Mouse (Mus musculus): ENCODE results near the gene Ubl3. TPM values are rescaled to one million over a fixed set of nuclear protein-coding genes. Genes with fewer than 3 reads are reported as not detected.

Ubl3 gene
- total RNA-seq, 2 experiments from 2014 or later = 140 to 141 TPM

- no peak for TF ChIP-seq CTCF (IDR thresholded peaks at IDR 0.05)
- no peak overlapping the region for H3K4me3 ChIP-seq
- DNase-seq = no peak
- peak overlapping the region; percentile 28 for H3K27ac ChIP-seq
- intact Hi-C loops (cut with DNase I) = no loop called here
Observed at GRCm38 (mm10) chr5:148510265-148510664, 42.3 kb downstream of the Ubl3 start.

DNA sequence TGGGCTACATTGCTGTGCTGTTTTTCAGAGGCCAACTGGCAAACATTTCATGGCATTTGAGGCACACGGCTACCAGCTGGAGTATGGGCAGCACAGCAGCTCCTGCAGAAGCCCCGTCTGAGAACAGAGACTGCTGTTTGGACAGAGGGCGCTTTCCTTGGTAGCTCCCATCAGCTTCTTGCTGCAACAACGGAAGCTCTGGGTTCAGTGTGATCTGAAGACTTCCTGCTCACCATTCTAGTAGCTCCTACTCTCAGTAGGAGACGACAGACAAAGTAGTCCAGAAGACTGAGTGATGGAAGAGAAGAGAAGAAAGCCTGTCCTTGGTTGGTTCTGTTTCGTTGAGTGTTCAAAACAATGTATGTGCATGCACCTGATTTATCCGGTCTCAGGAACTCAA is 42.9 kb downstream of the Ubl3 start:
- Histone ChIP-seq H3K27ac (peak overlapping the region; percentile 28), H3K4me3 (no peak overlapping the region; the same call in 1 of the 2 replicates)
- DNase-seq = no peak
- intact Hi-C loops (cut with DNase I) = no loop called here
- TF ChIP-seq CTCF (IDR thresholded peaks at IDR 0.05) = no peak

DNA sequence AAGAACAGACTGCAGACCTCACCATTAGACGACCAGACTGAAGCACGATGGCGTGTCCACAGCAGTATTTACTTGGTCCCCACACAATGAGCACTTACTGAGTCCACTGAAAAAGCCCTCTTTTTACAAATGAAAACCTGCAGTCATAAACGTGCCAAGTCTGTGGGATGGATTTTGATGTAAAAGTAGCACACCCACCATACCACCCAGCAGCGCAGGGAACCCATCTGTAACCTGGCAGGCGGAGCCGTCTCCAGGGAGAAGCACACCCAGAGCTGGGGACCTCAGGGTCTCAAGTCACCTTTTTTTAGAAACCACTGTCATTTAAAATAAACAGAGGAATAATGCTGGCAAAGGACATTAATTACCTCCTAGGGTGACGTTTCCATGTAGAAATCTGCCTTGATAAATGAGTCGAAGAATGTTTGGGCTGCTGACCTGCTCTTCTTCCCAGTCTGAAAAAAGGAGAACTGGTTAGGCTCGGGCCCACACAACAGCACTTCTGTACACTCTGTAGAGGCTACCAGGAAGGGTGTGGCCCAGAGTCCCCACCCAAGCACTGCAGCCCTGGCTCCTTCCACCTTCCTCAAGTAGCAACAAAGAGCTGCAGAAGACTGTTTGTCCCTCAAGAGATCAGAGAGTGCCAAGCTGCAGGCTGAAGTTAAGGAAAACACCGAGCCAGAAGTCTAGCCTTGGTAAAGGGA is 43.5 kb downstream of the Ubl3 start:
- TF ChIP-seq CTCF (IDR thresholded peaks at IDR 0.05) = no peak

GRCm38 (mm10) chr5:148505381-148505780 is 47.2 kb downstream of the Ubl3 start:
- DNase-seq = no peak
- H3K4me3 ChIP-seq = no peak overlapping the region
- intact Hi-C loops (cut with DNase I) = no loop called here
- no peak overlapping the region for H3K27ac ChIP-seq
- no peak for TF ChIP-seq CTCF (IDR thresholded peaks at IDR 0.05)

More for the DNA sequence above, 43.5 kb downstream of the Ubl3 start:
- H3K27ac ChIP-seq = peak overlapping the region; percentile 28
- intact Hi-C loops (cut with DNase I) = no loop called here
- H3K4me3 ChIP-seq = no peak overlapping the region; the same call in 1 of the 2 replicates
- DNase-seq = peak; percentile 39

GRCm38 (mm10) chr5:148502237-148502636 is 50.4 kb downstream of the Ubl3 start:
- TF ChIP-seq CTCF (IDR thresholded peaks at IDR 0.05) = no peak
- intact Hi-C loops (cut with DNase I) = no loop called here
- Histone ChIP-seq H3K27ac (no peak overlapping the region), H3K4me3 (no peak overlapping the region)
- no peak for DNase-seq

DNA sequence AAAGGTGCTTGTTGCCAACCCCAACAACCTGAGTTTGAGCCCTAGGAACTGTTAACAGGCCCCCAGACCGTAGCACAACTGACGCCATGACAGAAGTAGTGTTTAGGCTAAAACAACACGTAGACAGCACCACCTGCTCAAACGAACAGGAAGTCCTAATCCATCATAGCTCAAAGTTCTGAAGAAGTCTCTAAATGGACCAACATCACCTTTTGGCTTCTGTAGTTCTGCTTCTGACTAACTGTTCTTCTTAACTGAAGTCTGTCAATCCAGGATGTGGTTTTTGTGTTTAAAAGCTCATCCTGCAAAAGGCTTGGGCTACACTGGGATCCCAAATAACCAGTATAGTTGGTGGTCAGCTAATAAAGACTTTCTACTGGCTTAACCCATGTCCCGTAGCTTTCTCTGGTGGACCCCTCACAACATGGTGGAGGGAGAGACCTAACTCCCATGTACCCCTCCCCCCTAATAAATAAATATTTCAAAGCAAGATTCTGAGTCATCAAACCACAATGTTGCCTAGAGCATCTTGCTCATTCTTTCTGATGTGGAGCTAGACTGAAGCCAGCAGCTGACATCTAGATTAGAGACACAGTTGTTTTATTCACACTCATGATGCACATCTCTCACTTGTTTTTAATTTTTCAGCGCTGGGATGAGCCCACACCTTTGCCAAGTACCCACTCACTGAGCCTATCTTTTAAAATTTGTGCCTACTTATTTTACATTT is 51.2 kb downstream of the Ubl3 start:
- no peak for TF ChIP-seq CTCF (IDR thresholded peaks at IDR 0.05)
- no peak for DNase-seq
- Histone ChIP-seq H3K4me3 (no peak overlapping the region), H3K27ac (no peak overlapping the region)
- intact Hi-C loops (cut with DNase I) = no loop called here

DNA sequence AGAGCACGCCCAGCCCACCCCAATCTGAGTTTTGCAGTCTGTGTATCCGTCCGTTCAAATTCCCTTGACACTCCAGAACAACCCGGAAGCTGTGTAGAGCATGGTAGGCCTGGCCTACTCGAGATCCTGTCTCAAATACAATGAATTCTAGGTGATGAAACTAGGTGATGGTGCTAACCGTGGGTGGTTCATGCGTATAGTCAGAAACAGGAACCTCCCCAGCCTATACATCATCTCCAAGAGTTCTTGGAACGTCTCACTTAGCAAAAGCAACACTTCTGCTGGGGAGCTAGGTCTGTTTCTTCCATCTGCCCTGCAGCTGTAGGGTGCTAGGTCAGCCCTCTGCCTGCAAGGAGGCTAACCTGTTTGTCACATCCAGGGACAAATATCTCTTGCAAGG is 52.1 kb downstream of the Ubl3 start:
- no peak for DNase-seq
- TF ChIP-seq CTCF (IDR thresholded peaks at IDR 0.05) = no peak
- H3K27ac ChIP-seq = no peak overlapping the region
- H3K4me3 ChIP-seq = no peak overlapping the region
- intact Hi-C loops (cut with DNase I) = no loop called here

DNA sequence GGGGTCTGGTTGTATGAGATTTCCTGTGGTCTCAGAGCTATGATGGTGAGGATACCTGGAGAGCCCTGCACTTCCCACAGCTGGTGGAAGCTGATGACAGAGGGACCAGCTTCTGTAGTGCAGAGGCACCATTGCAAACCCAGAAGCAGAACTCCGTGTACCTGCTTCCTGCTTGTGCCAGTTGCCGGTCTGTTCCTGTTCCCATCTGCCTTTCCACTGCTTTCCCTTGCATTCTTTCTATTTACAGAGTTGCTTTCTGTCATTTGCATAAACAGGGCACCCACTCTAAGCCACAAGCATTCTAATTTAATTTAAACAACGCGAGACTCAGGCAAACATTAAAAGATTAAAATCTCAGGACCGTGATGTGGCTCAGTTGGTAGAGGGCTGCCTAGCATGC is 53.0 kb downstream of the Ubl3 start:
- intact Hi-C loops (cut with DNase I) = no loop called here
- H3K27ac ChIP-seq = no peak overlapping the region
- no peak for DNase-seq
- no peak for TF ChIP-seq CTCF (IDR thresholded peaks at IDR 0.05)
- no peak overlapping the region for H3K4me3 ChIP-seq

DNA sequence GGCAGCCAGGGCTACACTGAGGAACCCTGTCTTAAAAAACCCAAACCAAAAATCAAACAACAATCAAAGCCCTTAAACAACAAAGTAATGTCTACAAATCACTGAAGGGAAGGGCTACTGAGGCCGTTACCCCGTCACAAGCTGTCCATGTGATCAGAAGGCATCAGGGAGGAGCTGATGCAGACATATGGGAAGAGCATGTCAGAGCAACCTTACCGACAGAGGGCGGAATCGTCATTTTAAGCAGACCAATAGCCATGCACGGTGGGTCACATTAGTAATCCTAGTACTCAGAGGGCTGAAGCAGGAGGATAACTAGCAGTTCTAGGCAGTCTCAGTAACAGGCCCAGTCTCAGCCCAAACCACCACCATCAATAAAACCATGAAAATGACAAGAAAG is 56.6 kb downstream of the Ubl3 start:
- H3K27ac ChIP-seq = no peak overlapping the region
- no peak for TF ChIP-seq CTCF (IDR thresholded peaks at IDR 0.05)
- intact Hi-C loops (cut with DNase I) = no loop called here
- no peak for DNase-seq
- no peak overlapping the region for H3K4me3 ChIP-seq

DNA sequence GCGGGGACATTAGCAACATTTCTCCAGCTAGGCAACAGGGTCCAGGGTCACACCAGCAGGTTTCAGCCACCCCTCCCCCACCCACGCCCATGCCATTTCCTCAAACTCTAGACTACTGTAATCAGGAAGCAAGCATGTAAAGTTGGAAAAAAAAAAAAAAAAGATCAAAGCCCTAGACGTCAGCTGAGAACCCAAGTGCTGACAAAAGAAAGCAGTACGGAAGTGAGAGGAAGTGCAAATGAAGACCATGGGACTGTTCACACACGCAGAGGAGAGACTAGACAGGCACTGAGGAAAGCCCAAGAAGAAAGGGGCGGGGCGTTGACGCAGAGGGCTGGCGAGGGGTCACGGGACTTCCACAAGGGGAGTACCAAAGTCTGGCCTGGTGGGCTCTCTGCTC is 57.4 kb downstream of the Ubl3 start:
- DNase-seq = no peak
- Histone ChIP-seq H3K27ac (no peak overlapping the region), H3K4me3 (no peak overlapping the region)
- no peak for TF ChIP-seq CTCF (IDR thresholded peaks at IDR 0.05)
- intact Hi-C loops (cut with DNase I) = no loop called here

DNA sequence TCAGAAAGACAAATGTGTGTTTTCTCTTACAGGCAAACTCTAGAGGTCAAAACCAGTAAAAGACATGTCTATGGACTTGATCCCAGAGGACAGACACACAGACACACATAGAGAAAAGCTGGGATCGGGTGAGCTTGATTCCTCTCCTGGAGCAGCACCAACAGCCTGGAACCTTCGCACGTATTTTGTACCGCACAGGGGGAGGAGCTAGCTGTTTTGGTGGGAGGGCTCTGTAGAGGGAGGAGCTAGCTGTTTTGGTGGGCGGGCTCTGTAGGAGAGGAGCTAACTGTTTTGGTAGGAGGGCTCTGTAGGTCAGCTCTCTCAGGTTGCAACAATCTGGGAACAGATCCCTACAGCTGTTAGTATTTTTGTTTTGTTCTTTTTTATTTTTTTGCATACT is 58.3 kb downstream of the Ubl3 start:
- no peak overlapping the region for H3K27ac ChIP-seq
- H3K4me3 ChIP-seq = no peak overlapping the region
- intact Hi-C loops (cut with DNase I) = loop anchor here (5.0 kb wide), 2 partner anchors 38 to 53 kb away; no protein-coding TSS in a partner anchor
- DNase-seq = no peak
- TF ChIP-seq CTCF (IDR thresholded peaks at IDR 0.05) = no peak

DNA sequence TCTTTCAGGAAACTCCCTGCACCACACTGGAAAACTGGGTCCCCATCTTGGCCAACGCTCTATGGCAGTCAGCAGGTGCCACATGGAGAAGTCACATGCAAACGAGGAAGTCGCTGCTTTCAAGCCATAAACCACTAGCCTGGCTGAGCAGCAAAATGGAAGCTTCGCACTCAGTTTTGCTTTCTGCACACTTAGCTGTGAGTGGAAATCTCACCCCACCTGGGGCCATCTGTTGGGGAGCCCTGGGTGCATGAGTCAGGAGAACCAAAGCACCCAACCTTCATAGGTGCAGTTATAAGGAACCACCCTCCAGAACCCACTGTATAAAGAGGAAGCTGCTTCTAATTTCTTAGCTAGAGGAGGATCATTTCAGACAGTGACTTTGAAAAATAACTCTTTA is 59.6 kb downstream of the Ubl3 start:
- H3K4me3 ChIP-seq = no peak overlapping the region
- DNase-seq = no peak
- H3K27ac ChIP-seq = no peak overlapping the region
- TF ChIP-seq CTCF (IDR thresholded peaks at IDR 0.05) = no peak
- intact Hi-C loops (cut with DNase I) = loop anchor here (5.0 kb wide), 2 partner anchors 39 to 54 kb away; no protein-coding TSS in a partner anchor

DNA sequence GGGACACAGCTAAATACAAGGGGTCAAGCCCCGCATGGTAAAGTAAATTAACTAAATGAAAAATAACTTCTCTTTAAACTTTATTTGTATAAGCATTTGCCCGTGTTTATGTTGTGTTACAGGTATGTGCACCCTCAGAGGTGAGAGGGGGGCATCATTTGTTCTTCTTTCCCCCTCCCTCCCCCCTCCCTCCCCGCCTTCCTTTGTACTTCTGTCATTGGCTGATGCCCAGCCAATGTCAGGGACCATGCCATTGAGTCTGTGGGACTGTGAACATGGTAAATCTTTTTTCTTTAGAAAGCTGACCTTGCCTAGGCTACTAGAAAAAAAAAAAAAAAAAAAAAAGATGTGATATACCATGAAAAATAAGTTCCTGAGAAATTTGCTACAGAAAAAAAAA is 62.2 kb downstream of the Ubl3 start:
- no peak for TF ChIP-seq CTCF (IDR thresholded peaks at IDR 0.05)
- DNase-seq = no peak
- Histone ChIP-seq H3K27ac (peak overlapping the region; percentile 71), H3K4me3 (peak overlapping the region; percentile 60)
- intact Hi-C loops (cut with DNase I) = loop anchor here (5.0 kb wide), 2 partner anchors 42 to 57 kb away; no protein-coding TSS in a partner anchor

All from gastrocnemius, adult 2 months (tissue).